Mouse (Mus musculus): ENCODE results near the gene Pate2. TPM values are rescaled to one million over a fixed set of nuclear protein-coding genes. Genes with fewer than 3 reads are reported as not detected.

Pate2 gene
- total RNA-seq (2021) = under 1 TPM; 0.74 to 0.79 TPM
- long read RNA-seq, experiment 1 = 0 reads
- long read RNA-seq, experiment 2 = 0 reads

- H3K27ac ChIP-seq = peak within 1 kb of the TSS; percentile 94
- TF ChIP-seq CTCF (conservative IDR thresholded peaks at IDR 0.05) = peak; percentile 48
- H3K4me3 ChIP-seq = peak within 1 kb of the TSS; percentile 95
- DNase-seq (ENCODE audit: low spot score in 2 of 2) = peak; percentile 89 to 94
These were observed at the start of gene Pate2, which contains the start of gene Hyls1 for GRCm38 (mm10) chr9:35569571-35570534. Pate2 (plus strand) TSS chr9:35570284. Hyls1 (minus strand) TSS chr9:35570398.

DNA sequence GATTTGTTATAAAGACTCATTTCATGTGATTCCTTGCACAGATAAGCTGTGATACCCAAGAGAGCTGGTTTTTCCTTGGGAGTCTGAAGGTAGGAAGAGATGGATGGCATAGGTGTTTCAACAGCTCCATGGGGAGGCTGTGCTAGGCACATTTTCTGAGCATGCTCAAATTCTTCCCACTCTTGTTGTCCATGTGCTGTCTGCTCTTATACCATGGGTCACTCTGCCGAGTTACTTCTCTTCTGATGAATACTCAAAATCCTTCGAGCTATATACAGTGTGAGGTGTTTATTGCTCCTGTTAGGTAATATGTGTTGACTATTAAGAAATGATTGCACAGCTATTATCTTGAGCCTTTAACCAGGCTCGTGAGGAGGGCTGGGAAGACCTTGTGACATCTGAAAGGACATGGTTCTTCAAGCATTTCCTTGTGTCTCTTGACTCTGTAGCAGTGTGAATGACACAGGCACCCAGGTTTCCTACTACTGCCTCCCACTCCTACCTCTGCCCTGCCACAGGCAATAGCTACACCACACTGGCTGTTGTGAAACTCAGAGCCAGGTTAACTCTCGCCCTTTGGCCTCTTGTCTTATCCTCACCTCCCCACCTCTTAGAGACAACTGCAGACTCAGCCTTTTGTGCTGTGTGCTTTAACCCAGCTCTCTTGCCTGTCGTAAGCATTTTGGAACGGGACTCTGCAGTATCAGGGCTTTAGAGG lies 49.3 kb upstream of the Pate2 start:
- TF ChIP-seq CTCF (conservative IDR thresholded peaks at IDR 0.05) = no peak
- no peak overlapping the region for H3K27ac ChIP-seq
- no peak for DNase-seq (ENCODE audit: low spot score in 2 of 2)

GRCm38 (mm10) chr9:35522241-35522640 lies 47.8 kb upstream of the Pate2 start:
- Histone ChIP-seq H3K4me3 (no peak overlapping the region), H3K27ac (no peak overlapping the region)
- DNase-seq (ENCODE audit: low spot score in 2 of 2) = no peak
- TF ChIP-seq CTCF (conservative IDR thresholded peaks at IDR 0.05) = no peak

More for the DNA sequence above, 49.3 kb upstream of the Pate2 start:
- no peak overlapping the region for H3K4me3 ChIP-seq

DNA sequence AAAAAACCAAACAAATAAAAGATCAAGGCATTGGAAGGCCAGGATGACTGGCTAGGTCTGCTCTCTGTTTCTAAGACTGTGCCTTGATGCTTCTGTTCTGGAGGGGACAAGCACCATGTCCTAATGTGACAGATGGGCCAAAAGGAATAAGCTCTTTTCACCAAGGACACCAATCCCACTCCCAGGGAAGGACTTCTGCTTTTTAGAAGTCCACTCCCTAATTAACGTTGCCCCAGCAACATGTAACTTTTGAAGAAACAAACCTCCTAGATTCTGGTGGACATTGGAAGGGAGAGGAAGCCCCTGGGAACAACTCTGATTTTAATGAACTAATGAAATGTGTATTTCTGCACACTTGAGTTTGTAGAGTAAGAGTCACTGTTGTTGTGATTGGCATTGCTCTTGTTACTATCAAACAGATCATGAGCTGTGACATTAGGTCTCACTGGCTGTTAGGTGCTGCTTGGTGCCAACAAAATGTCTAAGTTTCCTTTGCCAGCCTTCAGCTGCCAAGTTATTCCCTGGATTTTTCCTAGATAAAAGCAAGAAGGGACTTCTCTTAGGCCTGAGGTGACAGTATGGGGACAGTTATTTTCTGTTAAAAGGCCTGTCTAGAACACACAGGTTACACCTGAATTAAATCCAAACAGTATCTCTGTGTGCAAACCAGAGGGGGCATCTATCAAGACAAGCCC lies 47.1 kb upstream of the Pate2 start:
- Histone ChIP-seq H3K4me3 (no peak overlapping the region), H3K27ac (peak overlapping the region; percentile 87)
- no peak for DNase-seq (ENCODE audit: low spot score in 2 of 2)
- TF ChIP-seq CTCF (conservative IDR thresholded peaks at IDR 0.05) = no peak

DNA sequence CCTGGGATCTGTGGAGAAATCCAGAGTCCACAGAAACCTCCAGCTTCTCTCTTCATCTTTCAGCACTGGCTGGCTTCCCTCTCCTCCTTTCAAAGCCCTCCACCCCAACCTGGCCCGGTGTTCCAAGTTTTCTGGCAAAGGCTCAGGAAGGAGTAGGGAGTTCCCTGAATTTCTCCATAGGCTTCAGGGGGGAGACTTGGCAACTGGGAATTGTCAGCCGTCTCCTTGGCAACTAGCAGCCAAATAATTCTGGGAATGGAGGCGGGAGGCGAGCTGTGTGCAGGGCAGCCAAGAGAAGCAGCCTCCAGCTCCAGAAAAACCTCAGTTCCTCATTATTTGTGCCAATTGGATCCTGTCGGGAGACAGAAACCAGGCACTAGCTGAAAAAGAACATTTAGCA lies 46.5 kb upstream of the Pate2 start:
- Histone ChIP-seq H3K4me3 (peak overlapping the region; percentile 22; the same call in 1 of the 2 replicates), H3K27ac (peak overlapping the region; percentile 87)
- DNase-seq (ENCODE audit: low spot score in 2 of 2) = peak; percentile 68 to 78
- TF ChIP-seq CTCF (conservative IDR thresholded peaks at IDR 0.05) = no peak

GRCm38 (mm10) chr9:35523941-35524411 lies 46.1 kb upstream of the Pate2 start:
- peak overlapping the region; percentile 22; the same call in 1 of the 2 replicates for H3K4me3 ChIP-seq
- H3K27ac ChIP-seq = peak overlapping the region; percentile 87
- DNase-seq (ENCODE audit: low spot score in 2 of 2) = peak; percentile 81 to 85
- peak; percentile 96 for TF ChIP-seq CTCF (conservative IDR thresholded peaks at IDR 0.05)

DNA sequence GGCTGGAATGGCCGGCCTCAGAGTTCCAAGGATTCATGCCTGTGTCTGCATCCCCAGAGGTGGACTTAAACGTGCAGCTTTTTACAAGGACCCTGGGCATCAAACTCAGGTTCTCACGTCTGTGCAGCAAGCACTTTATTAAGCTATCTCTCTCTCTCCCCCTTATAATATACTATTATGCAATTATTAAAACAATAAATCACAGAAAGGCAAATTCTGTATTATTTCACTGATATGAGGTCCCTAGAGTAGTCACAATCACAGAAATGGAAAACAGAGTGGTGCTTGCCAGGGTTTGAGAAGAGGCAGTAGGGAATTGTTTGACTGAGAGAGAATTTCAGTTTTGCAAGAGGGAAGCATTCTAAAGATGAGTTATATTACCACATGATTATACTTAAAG lies 40.9 kb upstream of the Pate2 start:
- Histone ChIP-seq H3K27ac (no peak overlapping the region), H3K4me3 (no peak overlapping the region)
- no peak for DNase-seq (ENCODE audit: low spot score in 2 of 2)
- no peak for TF ChIP-seq CTCF (conservative IDR thresholded peaks at IDR 0.05)

DNA sequence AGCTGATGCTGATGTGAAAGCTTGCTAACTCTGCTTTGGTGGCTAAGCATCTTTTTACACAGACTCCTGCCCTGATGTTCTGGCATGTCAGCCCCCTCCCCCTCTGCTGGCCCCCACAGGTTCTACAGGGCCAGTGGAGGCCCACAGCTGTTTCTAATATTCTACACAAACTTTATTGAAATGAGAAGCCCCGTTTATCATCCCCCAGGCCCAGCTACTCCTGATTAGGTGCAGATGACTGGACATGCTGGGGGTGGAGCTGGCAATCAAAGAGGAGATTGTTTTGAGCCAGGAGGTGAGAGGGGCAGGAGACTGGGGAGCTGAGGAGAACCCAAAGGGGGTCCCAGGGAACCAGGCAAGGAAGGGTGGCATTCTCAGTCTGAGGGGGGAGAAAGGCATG lies 40.3 kb upstream of the Pate2 start:
- no peak for TF ChIP-seq CTCF (conservative IDR thresholded peaks at IDR 0.05)
- no peak for DNase-seq (ENCODE audit: low spot score in 2 of 2)
- Histone ChIP-seq H3K27ac (no peak overlapping the region), H3K4me3 (no peak overlapping the region)

- no peak overlapping the region for H3K27ac ChIP-seq
- no peak for TF ChIP-seq CTCF (conservative IDR thresholded peaks at IDR 0.05)
- DNase-seq (ENCODE audit: low spot score in 2 of 2) = no peak
- no peak overlapping the region for H3K4me3 ChIP-seq
These were observed 36.8 kb upstream of the Pate2 start for GRCm38 (mm10) chr9:35533266-35533665.

- H3K27ac ChIP-seq = no peak overlapping the region
- peak; percentile 93 for TF ChIP-seq CTCF (conservative IDR thresholded peaks at IDR 0.05)
- peak; percentile 42 to 66 for DNase-seq (ENCODE audit: low spot score in 2 of 2)
- no peak overlapping the region for H3K4me3 ChIP-seq
These were observed 35.0 kb upstream of the Pate2 start for GRCm38 (mm10) chr9:35535110-35535509.

- no peak for TF ChIP-seq CTCF (conservative IDR thresholded peaks at IDR 0.05)
- no peak for DNase-seq (ENCODE audit: low spot score in 2 of 2)
- Histone ChIP-seq H3K27ac (no peak overlapping the region), H3K4me3 (no peak overlapping the region)
These were observed 34.2 kb upstream of the Pate2 start for GRCm38 (mm10) chr9:35535876-35536275.

DNA sequence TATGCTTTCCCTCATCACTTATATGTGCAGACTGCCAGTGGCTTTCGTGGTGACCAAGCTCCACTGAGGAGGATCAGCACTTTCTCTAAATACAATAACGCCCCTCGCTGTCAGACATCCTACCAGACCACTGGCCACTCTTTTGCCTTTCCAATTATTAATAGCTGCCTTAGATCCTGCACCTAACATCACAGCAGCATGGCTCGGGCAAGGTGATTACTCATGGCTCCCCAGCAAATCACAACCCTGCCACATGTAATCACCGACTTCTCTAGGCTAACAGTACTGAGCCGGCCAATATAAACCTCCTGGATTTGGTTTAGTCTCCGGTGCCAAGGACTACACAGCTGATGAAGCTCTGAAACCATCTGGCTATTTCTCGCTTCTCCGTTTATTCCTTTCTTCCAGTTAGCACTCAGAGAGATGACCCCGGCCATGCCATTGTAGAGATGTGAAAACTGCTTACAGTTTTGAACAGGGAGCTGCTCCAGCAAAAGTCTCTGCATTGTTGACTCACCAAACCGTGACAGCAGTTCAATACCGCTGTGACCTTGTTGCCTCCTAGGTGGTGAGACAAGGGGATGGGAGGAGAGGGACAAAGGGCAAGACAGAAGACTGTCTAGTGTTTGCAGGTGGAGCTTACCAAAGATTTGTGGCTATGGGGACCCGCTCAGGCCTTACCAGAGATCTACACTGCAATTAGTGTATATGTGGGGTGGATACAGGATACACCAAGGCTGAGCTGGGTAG lies 30.9 kb upstream of the Pate2 start:
- no peak overlapping the region for H3K27ac ChIP-seq
- H3K4me3 ChIP-seq = no peak overlapping the region
- no peak for TF ChIP-seq CTCF (conservative IDR thresholded peaks at IDR 0.05)

More for the DNA sequence above, 30.9 kb upstream of the Pate2 start:
- DNase-seq (ENCODE audit: low spot score in 2 of 2) = no peak

Measured in layer of hippocampus, adult 2 months (tissue).